In the genomic region with DNA sequence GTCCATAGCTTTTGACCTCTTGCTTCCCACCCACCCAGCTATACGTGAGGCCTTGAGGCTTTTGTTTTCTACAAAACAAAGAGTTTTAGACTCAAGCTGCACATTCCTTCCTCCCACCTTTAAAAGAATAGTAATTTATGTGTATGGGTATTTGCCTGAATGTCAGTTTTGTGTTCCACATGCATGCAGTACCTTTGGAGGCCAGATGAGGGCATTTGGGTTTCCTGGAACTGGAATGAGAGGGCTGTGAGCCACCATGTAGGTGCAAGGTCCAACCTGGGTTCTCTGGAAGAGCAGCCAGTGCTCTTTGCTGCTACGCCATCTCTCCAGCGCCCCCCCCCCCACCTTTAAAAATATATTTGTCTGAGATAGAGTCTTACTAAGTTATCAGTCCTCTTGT, we compare ENCODE assay signal across 10 mouse cellular contexts. TPM values are rescaled to one million over a fixed set of nuclear protein-coding genes. Genes with fewer than 3 reads are reported as not detected.
DNase-seq lines count a peak whose midpoint lies in the region; ATAC-seq and TF ChIP-seq lines count a peak whose summit lies in the region.
"Had no signal": no experiment of that assay in that cellular context is flagged by ENCODE, and none has a peak within 500 bp of the region (broad histone marks: within the 10 kb centered on the region; RNA-seq: fewer than 3 reads in every experiment).

No protein-coding gene starts in this region.

- peaks cover 68% of the 10 kb centered on the region for H3K36me3 ChIP-seq in hindbrain, embryonic 10.5 days
- peaks cover 4% of the 10 kb centered on the region for H3K36me3 ChIP-seq in hindbrain, embryonic 16.5 days (ENCODE audit: control insufficient read depth, insufficient read depth, low read length)
- peaks cover 8% of the 10 kb centered on the region; the same call in 1 of the 2 replicates for H3K36me3 ChIP-seq in midbrain, postnatal 0 days (ENCODE audit: insufficient read depth, low read length)
- H3K36me3 ChIP-seq in midbrain, embryonic 11.5 days (ENCODE audit: control insufficient read depth, insufficient read depth, low read length) = 0 out of 2 replicates have a peak, but pooled peaks cover 2% of the 10 kb centered on the region

- ATAC-seq in hindbrain, embryonic 16.5 days = no peak
- no peak for ATAC-seq in midbrain, postnatal 0 days (ENCODE audit: low FRiP score)
- no peak for ATAC-seq in midbrain, embryonic 11.5 days (ENCODE audit: low FRiP score)
- peak; percentile 60 for ATAC-seq in common myeloid progenitor, adult 5-6 weeks (replicated peaks; ENCODE audit: low read depth, poor library complexity, severe bottlenecking)

- peak; percentile 14 for DNase-seq in hindbrain, embryonic 10.5 days (ENCODE audit: low spot score)
- no peak for DNase-seq in midbrain, postnatal 0 days (ENCODE audit: low spot score)
- DNase-seq in midbrain, embryonic 11.5 days (ENCODE audit: low spot score, missing footprints) = no peak
- DNase-seq in thymus, postnatal 36 days = peak; percentile 7 to 11
- no peak for DNase-seq in left cerebral cortex, adult 18-20 months (ENCODE audit: low spot score in 2 of 2)
- DNase-seq in natural killer cell, adult 2 months (ENCODE audit: low spot score in 2 of 2) = no peak
- DNase-seq: cerebellum, adult 9-10 months had no signal

- no peak overlapping the region for H3K4me3 ChIP-seq in hindbrain, embryonic 10.5 days
- no peak overlapping the region for H3K4me3 ChIP-seq in hindbrain, embryonic 16.5 days (ENCODE audit: low read length)
- H3K4me3 ChIP-seq in midbrain, postnatal 0 days (ENCODE audit: low read depth, low read length) = no peak overlapping the region
- H3K4me3 ChIP-seq in midbrain, embryonic 11.5 days (ENCODE audit: low read depth, low read length) = no peak overlapping the region
- H3K4me3 ChIP-seq: heart, embryonic 13.5 days had no signal

- no peaks in the 10 kb centered on the region for H3K9me3 ChIP-seq in hindbrain, embryonic 10.5 days
- H3K9me3 ChIP-seq in hindbrain, embryonic 16.5 days (ENCODE audit: control insufficient read depth, low read length) = no peaks in the 10 kb centered on the region
- H3K9me3 ChIP-seq in midbrain, postnatal 0 days (ENCODE audit: low read length) = no peaks in the 10 kb centered on the region
- no peaks in the 10 kb centered on the region for H3K9me3 ChIP-seq in midbrain, embryonic 11.5 days (ENCODE audit: control insufficient read depth, low read length)
- H3K9me3 ChIP-seq: heart, embryonic 13.5 days had no signal

- 68% methylated on average over 3 of the region's 3 CpGs for WGBS in hindbrain, embryonic 10.5 days
- 86% methylated on average over 3 of the region's 3 CpGs for WGBS in hindbrain, embryonic 16.5 days
- WGBS in midbrain, postnatal 0 days = 88% methylated on average over 3 of the region's 3 CpGs
- WGBS in midbrain, embryonic 11.5 days = 79% methylated on average over 3 of the region's 3 CpGs

- no peak overlapping the region for H3K4me2 ChIP-seq in hindbrain, embryonic 16.5 days (ENCODE audit: low read length)
- no peak overlapping the region for H3K4me2 ChIP-seq in midbrain, postnatal 0 days (ENCODE audit: low read depth, low read length, poor library complexity, severe bottlenecking)
- no peak overlapping the region for H3K4me2 ChIP-seq in midbrain, embryonic 11.5 days
- H3K4me2 ChIP-seq: heart, embryonic 13.5 days had no signal

- H3K4me1 ChIP-seq in hindbrain, embryonic 10.5 days (replicated peaks) = peaks cover 21% of the 10 kb centered on the region
- peaks cover 10% of the 10 kb centered on the region for H3K4me1 ChIP-seq in hindbrain, embryonic 16.5 days (ENCODE audit: control insufficient read depth, insufficient read depth, low read depth, low read length)
- H3K4me1 ChIP-seq in midbrain, postnatal 0 days (ENCODE audit: insufficient read depth, low read length) = no peaks in the 10 kb centered on the region
- peaks cover 16% of the 10 kb centered on the region for H3K4me1 ChIP-seq in midbrain, embryonic 11.5 days (ENCODE audit: control insufficient read depth, insufficient read depth, low read length)

- H3K27me3 ChIP-seq in hindbrain, embryonic 10.5 days (ENCODE audit: insufficient read depth, poor library complexity, severe bottlenecking) = peaks cover 18% of the 10 kb centered on the region; the same call in 1 of the 2 replicates
- no peaks in the 10 kb centered on the region for H3K27me3 ChIP-seq in hindbrain, embryonic 16.5 days (replicated peaks; ENCODE audit: control insufficient read depth, insufficient read depth, low read length)
- H3K27me3 ChIP-seq in midbrain, postnatal 0 days (ENCODE audit: insufficient read depth, low read length) = no peaks in the 10 kb centered on the region
- H3K27me3 ChIP-seq in midbrain, embryonic 11.5 days (ENCODE audit: control insufficient read depth, insufficient read depth, low read length) = peaks cover 4% of the 10 kb centered on the region; the same call in 1 of the 2 replicates

- peak; percentile 73 for TF ChIP-seq CTCF in midbrain, postnatal 0 days (IDR thresholded peaks at IDR 0.05)

- H3K27ac ChIP-seq in hindbrain, embryonic 10.5 days = no peak overlapping the region
- no peak overlapping the region for H3K27ac ChIP-seq in hindbrain, embryonic 16.5 days (ENCODE audit: low read depth, low read length)
- no peak overlapping the region for H3K27ac ChIP-seq in midbrain, postnatal 0 days (ENCODE audit: low read depth, low read length)
- no peak overlapping the region for H3K27ac ChIP-seq in midbrain, embryonic 11.5 days (ENCODE audit: low read depth, low read length)
- H3K27ac ChIP-seq: heart, embryonic 13.5 days had no signal

- no peak overlapping the region for H3K9ac ChIP-seq in hindbrain, embryonic 16.5 days (ENCODE audit: low read depth, low read length)
- no peak overlapping the region for H3K9ac ChIP-seq in midbrain, postnatal 0 days (replicated peaks; ENCODE audit: low read length, poor library complexity, severe bottlenecking)
- H3K9ac ChIP-seq in midbrain, embryonic 11.5 days (ENCODE audit: low read length) = no peak overlapping the region
- H3K9ac ChIP-seq: heart, embryonic 13.5 days had no signal

RNA-seq across cellular contexts. Expression of a gene that starts 36.7 kb away (rescaled TPM):
- 77.9 and 83.9 TPM in 2 replicates for polyA plus RNA-seq in hindbrain, embryonic 10.5 days (2016; fragmentation: Nextera tagmentation; extraction: Ambion mirVana)
- polyA plus RNA-seq in hindbrain, embryonic 16.5 days (2015; fragmentation: Nextera tagmentation; extraction: Ambion mirVana) = 46.7 and 49.2 TPM in 2 replicates
- 16.1 and 19.0 TPM in 2 replicates for total RNA-seq in midbrain, postnatal 0 days (2014; rRNA removed)
- 31.8 and 34.8 TPM in 2 replicates for polyA plus RNA-seq in midbrain, postnatal 0 days (2015; fragmentation: Nextera tagmentation; extraction: Ambion mirVana)
- polyA plus RNA-seq in midbrain, embryonic 11.5 days (2014; fragmentation: Nextera tagmentation; extraction: Ambion mirVana) = 78.3 and 81.9 TPM in 2 replicates
- 18.9 and 25.4 TPM in 2 replicates for total RNA-seq in common myeloid progenitor, adult 5-6 weeks (2017)
- total RNA-seq in left cerebral cortex, adult 18-20 months (2021) = 10 to 100 TPM; 22.6 to 23.6 TPM

RNA-seq across cellular contexts. Expression of a gene that starts 36.8 kb away (rescaled TPM):
- polyA plus RNA-seq in hindbrain, embryonic 10.5 days (2016; fragmentation: Nextera tagmentation; extraction: Ambion mirVana) = 21.9 and 24.4 TPM in 2 replicates
- polyA plus RNA-seq in hindbrain, embryonic 16.5 days (2015; fragmentation: Nextera tagmentation; extraction: Ambion mirVana) = 4.8 and 4.9 TPM in 2 replicates
- total RNA-seq in midbrain, postnatal 0 days (2014; rRNA removed) = 2.5 and 2.9 TPM in 2 replicates
- polyA plus RNA-seq in midbrain, postnatal 0 days (2015; fragmentation: Nextera tagmentation; extraction: Ambion mirVana) = 2.6 and 5.0 TPM in 2 replicates
- polyA plus RNA-seq in midbrain, embryonic 11.5 days (2014; fragmentation: Nextera tagmentation; extraction: Ambion mirVana) = 23.8 and 24.6 TPM in 2 replicates
- 4.9 and 6.3 TPM in 2 replicates for total RNA-seq in common myeloid progenitor, adult 5-6 weeks (2017)
- under 1 TPM; 0.26 to 0.42 TPM for total RNA-seq in left cerebral cortex, adult 18-20 months (2021)

RNA-seq across cellular contexts. Expression of a gene that starts 43.3 kb away (rescaled TPM):
- polyA plus RNA-seq in hindbrain, embryonic 10.5 days (2016; fragmentation: Nextera tagmentation; extraction: Ambion mirVana) = 0.06 and 0.13 TPM in 2 replicates
- polyA plus RNA-seq in hindbrain, embryonic 16.5 days (2015; fragmentation: Nextera tagmentation; extraction: Ambion mirVana) = 1.1 and 1.5 TPM in 2 replicates
- 1.5 and 1.9 TPM in 2 replicates for total RNA-seq in midbrain, postnatal 0 days (2014; rRNA removed)
- polyA plus RNA-seq in midbrain, postnatal 0 days (2015; fragmentation: Nextera tagmentation; extraction: Ambion mirVana) = 1.3 and 1.4 TPM in 2 replicates
- polyA plus RNA-seq in midbrain, embryonic 11.5 days (2014; fragmentation: Nextera tagmentation; extraction: Ambion mirVana) = 0.15 and 0.18 TPM in 2 replicates
- total RNA-seq in common myeloid progenitor, adult 5-6 weeks (2017) = not detected in 2 replicates
- total RNA-seq in left cerebral cortex, adult 18-20 months (2021) = 10 to 100 TPM in 1 of 2 experiments, 1 to 10 TPM in 1; 8.3 to 10.4 TPM

Comparison
In these comparisons a context has a peak if more than half of its experiments do, and no peak if none do; other contexts are left out.
1. DNase-seq: peak in hindbrain, embryonic 10.5 days (single experiment) and thymus, postnatal 36 days (2 of 2); none in midbrain, postnatal 0 days (single experiment), midbrain, embryonic 11.5 days (single experiment), left cerebral cortex, adult 18-20 months (0 of 2) and natural killer cell, adult 2 months (0 of 2).